Mouse (Mus musculus): ENCODE data around the gene Olfr477.
"Not testable (repeated sequence)": the region's sequence is repeated elsewhere in the genome, so short reads cannot be mapped to it uniquely, and the experiment has no call there.

The Olfr477 gene

DNA sequence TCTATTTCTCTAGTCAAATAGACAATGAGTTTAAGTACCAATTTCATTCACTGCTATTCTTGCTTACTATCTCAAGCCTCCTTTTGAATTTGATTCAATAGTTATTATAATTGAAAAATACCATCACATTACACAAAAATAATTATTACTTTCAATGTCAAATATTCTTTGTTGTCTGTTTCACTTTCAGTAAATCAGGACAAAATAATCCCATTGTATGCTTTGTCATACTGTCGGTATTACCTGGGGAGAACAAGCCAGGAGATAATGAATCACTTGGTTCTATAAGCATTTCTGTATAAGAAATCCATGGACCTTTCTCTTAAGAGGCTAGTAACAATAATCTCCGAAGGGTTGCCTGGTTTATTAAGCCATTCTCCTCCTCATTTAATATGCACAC, at the start of gene Olfr477:
Gene Olfr477 (plus strand): TSS at position 301 of the 400 bp plus-strand sequence.
- no peak for DNase-seq (ENCODE audit: low read depth, low spot score)

- not testable (repeated sequence) for DNase-seq (ENCODE audit: low read depth, low spot score)
Measured at GRCm38 (mm10) chr7:107952539-107952938, 34.0 kb upstream of the Olfr477 start.

GRCm38 (mm10) chr7:107954343-107954742, 32.1 kb upstream of the Olfr477 start, which contains the start of gene Olfr474:
Gene Olfr474, plus strand, starts transcription at chr7:107954643.
- no peak for DNase-seq (ENCODE audit: low read depth, low spot score)

DNA sequence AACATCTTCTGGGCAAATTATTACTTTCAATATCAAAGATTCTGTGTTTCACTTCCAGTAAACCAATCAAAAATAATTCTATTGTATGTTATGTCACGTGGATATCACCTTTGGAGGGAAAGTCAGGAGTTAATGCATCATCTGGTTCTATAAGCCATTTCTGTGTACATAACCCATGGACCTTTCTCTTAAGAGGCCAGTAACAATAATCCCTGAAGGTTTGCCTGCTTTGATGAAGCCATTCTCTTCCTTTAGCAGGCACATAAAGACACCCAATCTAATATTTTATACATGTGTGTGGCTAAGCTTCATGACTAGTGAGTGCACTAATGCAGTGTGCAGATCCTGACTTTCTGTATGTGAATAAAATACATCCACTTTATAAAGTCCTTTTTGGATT, 22.0 kb upstream of the Olfr477 start, which contains the start of gene Olfr476:
Gene Olfr476 (plus strand): TSS at position 301 of the 400 bp plus-strand sequence.
- no peak for DNase-seq (ENCODE audit: low read depth, low spot score)

- peak; percentile 86 for DNase-seq (ENCODE audit: low read depth, low spot score)
Measured at GRCm38 (mm10) chr7:108014256-108014655, 27.8 kb downstream of the Olfr477 start.

DNA sequence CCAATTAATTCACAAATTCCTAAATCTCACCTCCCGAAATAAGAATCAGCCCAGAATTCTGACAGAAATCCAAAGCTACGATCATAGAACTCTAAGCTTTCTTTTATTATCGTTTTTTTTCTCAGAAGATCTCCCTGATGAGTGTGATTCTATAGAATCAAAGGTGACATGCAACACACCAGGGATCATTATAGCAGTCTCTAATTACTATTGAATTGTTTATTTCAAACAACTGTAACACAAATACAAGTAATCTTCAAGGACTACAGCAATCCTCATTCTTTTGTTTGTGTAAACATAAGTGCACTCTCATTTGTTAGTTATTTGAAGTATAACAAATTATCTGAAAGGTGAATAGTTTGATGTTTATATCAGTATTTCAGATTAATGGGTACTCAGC, 47.4 kb downstream of the Olfr477 start, which contains the start of gene Olfr478:
Gene Olfr478 (minus strand): TSS at position 101 of the 400 bp plus-strand sequence.
- no peak for DNase-seq (ENCODE audit: low read depth, low spot score)
